Mouse (Mus musculus) cerebral cortex, adult 2 months (tissue): ENCODE results near the gene Sae1.

ENCODE experiments used
- WGBS: fragments of 180-500 bp; shearing (Covaris S2); methylation state at CpG from one replicate; pipeline ENCODE4 v1.1.7; 2018; 5-methylcytosine and 5-hydroxymethylcytosine counted together

Sae1 gene

GRCm38 (mm10) chr7:16310521-16311452, 76.8 kb downstream of the Sae1 start:
- WGBS, result under 1% methylated on average over 31 of the region's 31 CpGs

- under 1% methylated on average over 43 of the region's 56 CpGs for WGBS
Measured at GRCm38 (mm10) chr7:16310020-16310520, 77.5 kb downstream of the Sae1 start.

GRCm38 (mm10) chr7:16309318-16310019, 78.1 kb downstream of the Sae1 start:
- 1% methylated on average over 61 of the region's 61 CpGs for WGBS

GRCm38 (mm10) chr7:16308555-16309317, 78.9 kb downstream of the Sae1 start:
- 38% methylated on average over 16 of the region's 16 CpGs for WGBS

GRCm38 (mm10) chr7:16308093-16308492, 79.5 kb downstream of the Sae1 start, which contains the start of gene Bbc3:
TSS of gene Bbc3 (plus strand) at chr7:16308393.
- WGBS, result 67% methylated on average over 1 of the region's 1 CpGs

GRCm38 (mm10) chr7:16307141-16307540, 80.5 kb downstream of the Sae1 start:
- WGBS, result 79% methylated on average over 6 of the region's 6 CpGs

GRCm38 (mm10) chr7:16299419-16300035, 88.1 kb downstream of the Sae1 start:
- WGBS, result under 1% methylated on average over 52 of the region's 52 CpGs

- 77% methylated on average over 5 of the region's 5 CpGs for WGBS
Measured at GRCm38 (mm10) chr7:16298927-16299326, 88.7 kb downstream of the Sae1 start.

- WGBS, result 71% methylated on average over 2 of the region's 2 CpGs
Measured at GRCm38 (mm10) chr7:16297616-16298015, 90.0 kb downstream of the Sae1 start.

- 3% methylated on average over 22 of the region's 22 CpGs for WGBS
Measured at GRCm38 (mm10) chr7:16296766-16297390, 90.7 kb downstream of the Sae1 start.

GRCm38 (mm10) chr7:16296146-16296545, 91.5 kb downstream of the Sae1 start:
- WGBS, result 25% methylated on average over 2 of the region's 2 CpGs

GRCm38 (mm10) chr7:16295321-16295900, 92.2 kb downstream of the Sae1 start:
- WGBS, result under 1% methylated on average over 41 of the region's 41 CpGs

GRCm38 (mm10) chr7:16294837-16295236, 92.8 kb downstream of the Sae1 start:
- under 1% methylated on average over 23 of the region's 23 CpGs for WGBS

GRCm38 (mm10) chr7:16294346-16294745, 93.3 kb downstream of the Sae1 start:
- WGBS, result 22% methylated on average over 4 of the region's 4 CpGs

GRCm38 (mm10) chr7:16287791-16288190, 99.8 kb downstream of the Sae1 start:
- 80% methylated on average over 1 of the region's 1 CpGs for WGBS

GRCm38 (mm10) chr7:16287016-16287415, 100.6 kb downstream of the Sae1 start:
- WGBS, result 55% methylated on average over 2 of the region's 2 CpGs

GRCm38 (mm10) chr7:16286026-16286961, 101.3 kb downstream of the Sae1 start, which contains the start of gene Ccdc9:
TSS of gene Ccdc9 (minus strand) at chr7:16286795.
- WGBS, result 2% methylated on average over 70 of the region's 70 CpGs

- WGBS, result 2% methylated on average over 14 of the region's 14 CpGs
Measured at GRCm38 (mm10) chr7:16285450-16286025, 102.1 kb downstream of the Sae1 start.

- WGBS, result 76% methylated on average over 9 of the region's 9 CpGs
Measured at GRCm38 (mm10) chr7:16284904-16285303, 102.7 kb downstream of the Sae1 start.
